Mouse (Mus musculus) heart, embryonic 15.5 days (tissue): ENCODE data around the gene Bcan. TPM values are rescaled to one million over a fixed set of nuclear protein-coding genes. Genes with fewer than 3 reads are reported as not detected.
A peak's percentile ranks its signal among the peaks of the same experiment; 100 is the strongest.

Experiments used
- ATAC-seq: fragments of 200-750 bp; cut with Nextera tagmentation; replicated peaks from 2 replicates; pipeline ENCODE4 v1.8.0; 2017; ENCODE audit warnings: low read depth, moderate TSS enrichment; ENCODE audit not compliant: insufficient number of reproducible peaks, insufficient read depth, low FRiP score
- H3K27ac ChIP-seq: fragments of 300-500 bp; sonication (generic); 2 replicates; pipeline ENCODE4 v1.5.1; 2015; ENCODE audit warnings: mild to moderate bottlenecking, inconsistent platforms
- H3K27me3 ChIP-seq: fragments of 300-500 bp; sonication (generic); 2 replicates; pipeline ENCODE4 v1.6.1; 2015; ENCODE audit warnings: inconsistent platforms
- H3K36me3 ChIP-seq: fragments of 300-500 bp; sonication (generic); 2 replicates; pipeline ENCODE4 v1.6.1; 2015; ENCODE audit warnings: mild to moderate bottlenecking, inconsistent platforms
- H3K4me1 ChIP-seq: fragments of 300-500 bp; sonication (generic); replicated peaks from 2 replicates; pipeline ENCODE4 v1.6.1; 2015; ENCODE audit warnings: inconsistent platforms
- H3K4me2 ChIP-seq: fragments of 300-500 bp; sonication (generic); 2 replicates; pipeline ENCODE4 v1.6.1; 2015; ENCODE audit warnings: inconsistent platforms, mild to moderate bottlenecking, moderate library complexity
- H3K4me3 ChIP-seq: fragments of 300-500 bp; sonication (generic); 2 replicates; pipeline ENCODE4 v1.5.1; 2015; ENCODE audit warnings: mild to moderate bottlenecking, inconsistent platforms
- H3K9ac ChIP-seq: fragments of 300-500 bp; sonication (generic); 2 replicates; pipeline ENCODE4 v1.6.1; 2015; ENCODE audit warnings: mild to moderate bottlenecking, inconsistent platforms
- H3K9me3 ChIP-seq: fragments of 300-500 bp; sonication (generic); replicated peaks from 2 replicates; pipeline ENCODE4 v1.6.1; 2016; ENCODE audit warnings: inconsistent platforms
- WGBS: fragments of 180-500 bp; shearing (Covaris S2); methylation state at CpG from one replicate; pipeline ENCODE4 v1.1.7; 2015; ENCODE audit warnings: mixed read lengths; 5-methylcytosine and 5-hydroxymethylcytosine counted together
- polyA plus RNA-seq: library from polyadenylated mRNA; unstranded; fragments of >200 nt; fragmentation: Nextera tagmentation; extraction: Ambion mirVana; gene quantifications from 2 replicates; pipeline ENCODE4 v1.2.1, GENCODE M21; 2015

The Bcan gene
- polyA plus RNA-seq, 1 experiment from 2014 or later = 0.34 TPM

- peaks cover 20% of the 10 kb centered on the region for H3K4me1 ChIP-seq
- H3K36me3 ChIP-seq = no peaks in the 10 kb centered on the region
- no peak overlapping the region for H3K27ac ChIP-seq
- no peak overlapping the region for H3K9ac ChIP-seq
- H3K9me3 ChIP-seq = no peaks in the 10 kb centered on the region
- WGBS = 28% methylated on average over 11 of the region's 11 CpGs
- ATAC-seq = no peak
- H3K4me2 ChIP-seq = no peak overlapping the region
- peaks cover 100% of the 10 kb centered on the region for H3K27me3 ChIP-seq
- no peak overlapping the region for H3K4me3 ChIP-seq
These were observed 4.7 kb downstream of the Bcan start for GRCm38 (mm10) chr3:87995331-87995730.

- Histone ChIP-seq H3K27me3 (peaks cover 100% of the 10 kb centered on the region), H3K9ac (no peak overlapping the region), H3K4me3 (no peak overlapping the region), H3K4me2 (no peak overlapping the region), H3K36me3 (no peaks in the 10 kb centered on the region), H3K9me3 (no peaks in the 10 kb centered on the region), H3K27ac (no peak overlapping the region), H3K4me1 (peaks cover 12% of the 10 kb centered on the region)
- ATAC-seq = no peak
- WGBS = 2% methylated on average over 6 of the region's 6 CpGs
These were observed 6.6 kb downstream of the Bcan start for GRCm38 (mm10) chr3:87993436-87993835.

DNA sequence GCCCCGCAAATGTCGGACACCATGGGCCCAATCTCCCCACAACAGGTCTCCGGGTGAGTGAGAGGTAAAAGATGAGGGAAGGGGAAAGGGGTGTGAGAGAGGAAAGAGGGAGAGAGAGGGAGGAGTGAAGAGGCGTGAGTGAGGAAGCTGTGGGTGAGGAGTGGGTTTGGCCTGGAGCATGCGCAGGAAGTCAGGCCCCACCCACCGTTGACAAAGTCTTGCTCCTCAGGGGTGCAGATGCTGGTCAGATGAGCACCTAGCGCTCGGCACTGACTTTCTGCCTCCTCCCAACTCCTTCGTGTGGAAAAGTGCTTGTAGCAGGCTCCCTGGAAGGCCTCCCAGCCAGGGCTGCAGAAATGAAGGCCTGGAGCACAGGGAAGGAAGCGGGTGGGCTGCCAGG is 10.1 kb downstream of the Bcan start:
- no peak for ATAC-seq
- Histone ChIP-seq H3K4me1 (peaks cover 32% of the 10 kb centered on the region), H3K27me3 (peaks cover 66% of the 10 kb centered on the region), H3K4me2 (no peak overlapping the region), H3K9ac (no peak overlapping the region), H3K4me3 (no peak overlapping the region), H3K9me3 (no peaks in the 10 kb centered on the region), H3K36me3 (no peaks in the 10 kb centered on the region), H3K27ac (no peak overlapping the region)
- 30% methylated on average over 10 of the region's 10 CpGs for WGBS

DNA sequence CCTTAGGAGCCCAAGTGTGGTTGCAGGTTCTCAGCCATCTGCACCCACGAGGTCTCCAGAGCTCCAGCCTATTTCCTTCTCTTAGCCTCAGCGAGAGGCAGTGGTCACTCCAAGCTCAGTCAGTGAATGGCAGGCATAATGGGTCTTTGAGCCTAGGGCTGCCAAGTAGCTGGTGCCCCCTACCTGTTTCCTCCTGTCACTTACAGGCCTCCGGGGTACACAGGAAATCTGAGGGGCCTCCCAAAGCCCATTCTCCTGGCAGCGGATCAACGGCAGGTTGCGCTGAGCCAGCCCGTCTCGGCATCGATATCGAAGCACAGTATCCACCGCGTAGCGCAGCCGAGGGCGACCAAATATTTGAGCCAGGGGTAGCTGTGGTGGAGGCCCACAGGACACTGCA is 12.0 kb downstream of the Bcan start:
- no peak overlapping the region for H3K27ac ChIP-seq
- H3K9me3 ChIP-seq = no peaks in the 10 kb centered on the region
- 6% methylated on average over 15 of the region's 15 CpGs for WGBS
- H3K27me3 ChIP-seq = peaks cover 47% of the 10 kb centered on the region
- ATAC-seq = no peak
- H3K4me3 ChIP-seq = peak overlapping the region; percentile 43
- no peaks in the 10 kb centered on the region for H3K36me3 ChIP-seq
- peaks cover 49% of the 10 kb centered on the region for H3K4me1 ChIP-seq
- H3K9ac ChIP-seq = peak overlapping the region; percentile 20; the same call in 1 of the 2 replicates
- H3K4me2 ChIP-seq = peak overlapping the region; percentile 70

DNA sequence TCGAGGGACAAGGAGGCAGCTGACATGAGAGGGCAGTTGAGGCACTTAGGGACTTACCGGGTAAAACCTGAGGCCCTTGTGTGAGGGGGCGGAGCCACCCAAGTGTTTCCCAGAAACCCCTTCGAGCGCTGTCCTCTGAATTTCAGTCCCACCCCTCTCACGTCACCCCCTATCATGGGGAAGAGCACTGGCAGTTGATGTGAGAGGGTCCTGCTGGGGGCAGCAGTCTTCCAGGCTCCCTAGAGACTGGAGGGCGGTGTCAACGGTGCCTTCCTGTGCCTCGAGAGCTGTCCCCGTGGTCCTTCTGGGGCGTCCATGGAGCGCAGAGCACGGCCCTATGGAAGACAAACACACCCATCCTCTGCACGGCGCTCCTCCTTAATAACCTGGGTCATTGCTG is 12.4 kb downstream of the Bcan start:
- peak overlapping the region; percentile 20; the same call in 1 of the 2 replicates for H3K9ac ChIP-seq
- H3K27ac ChIP-seq = no peak overlapping the region; the same call in 1 of the 2 replicates
- WGBS = 2% methylated on average over 15 of the region's 15 CpGs
- peaks cover 43% of the 10 kb centered on the region for H3K27me3 ChIP-seq
- H3K4me2 ChIP-seq = peak overlapping the region; percentile 70
- no peaks in the 10 kb centered on the region for H3K36me3 ChIP-seq
- peak overlapping the region; percentile 43 for H3K4me3 ChIP-seq
- peaks cover 53% of the 10 kb centered on the region for H3K4me1 ChIP-seq
- peak; percentile 27; the same call in 1 of the 2 replicates for ATAC-seq
- H3K9me3 ChIP-seq = no peaks in the 10 kb centered on the region

GRCm38 (mm10) chr3:87986868-87987267 is 13.2 kb downstream of the Bcan start:
- Histone ChIP-seq H3K4me3 (peak overlapping the region; percentile 43), H3K9me3 (no peaks in the 10 kb centered on the region), H3K4me1 (peaks cover 61% of the 10 kb centered on the region), H3K27me3 (peaks cover 35% of the 10 kb centered on the region), H3K27ac (peak overlapping the region; percentile 72; the same call in 1 of the 2 replicates), H3K36me3 (no peaks in the 10 kb centered on the region), H3K4me2 (peak overlapping the region; percentile 70), H3K9ac (peak overlapping the region; percentile 28; the same call in 1 of the 2 replicates)
- 0% methylated on average over 17 of the region's 17 CpGs for WGBS
- ATAC-seq = peak; percentile 63

- peak overlapping the region; percentile 9; the same call in 1 of the 2 replicates for H3K9ac ChIP-seq
- peak overlapping the region; percentile 72 for H3K27ac ChIP-seq
- no peak overlapping the region for H3K4me3 ChIP-seq
- H3K4me2 ChIP-seq = peak overlapping the region; percentile 70; the same call in 1 of the 2 replicates
- no peaks in the 10 kb centered on the region for H3K9me3 ChIP-seq
- 22% methylated on average over 12 of the region's 12 CpGs for WGBS
- no peaks in the 10 kb centered on the region for H3K36me3 ChIP-seq
- peaks cover 73% of the 10 kb centered on the region for H3K4me1 ChIP-seq
- peaks cover 24% of the 10 kb centered on the region for H3K27me3 ChIP-seq
- ATAC-seq = no peak
These were observed 14.3 kb downstream of the Bcan start for GRCm38 (mm10) chr3:87985505-87986320.

- peak overlapping the region; percentile 22; the same call in 1 of the 2 replicates for H3K9ac ChIP-seq
- 24% methylated on average over 3 of the region's 3 CpGs for WGBS
These were observed 15.9 kb downstream of the Bcan start for GRCm38 (mm10) chr3:87984094-87984493.

DNA sequence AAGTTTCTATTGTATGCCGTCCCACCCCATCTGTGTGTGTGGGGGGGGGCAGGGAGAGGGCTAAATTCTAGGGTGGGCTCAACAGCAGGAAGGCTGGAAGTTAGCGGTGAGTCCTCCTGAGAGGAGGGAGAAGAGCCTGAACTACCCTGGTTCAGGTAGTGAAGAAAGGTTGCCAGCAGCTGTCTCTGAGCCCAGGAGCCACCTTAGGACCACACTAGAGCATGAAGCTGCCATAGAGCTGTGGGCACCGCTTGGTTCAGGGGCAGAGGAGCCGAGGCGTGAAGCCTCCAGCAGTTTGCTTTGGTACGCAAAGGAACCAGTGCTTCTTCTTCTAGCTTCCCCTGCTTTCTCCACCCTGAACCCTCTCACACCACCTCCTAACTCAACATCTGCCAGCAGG is 16.4 kb downstream of the Bcan start:
- Histone ChIP-seq H3K9ac (peak overlapping the region; percentile 22; the same call in 1 of the 2 replicates), H3K27me3 (peaks cover 3% of the 10 kb centered on the region), H3K9me3 (no peaks in the 10 kb centered on the region), H3K4me3 (0 out of 2 replicates have a peak overlapping the region, but pooled peaks have one; percentile 10), H3K4me1 (peaks cover 79% of the 10 kb centered on the region), H3K36me3 (no peaks in the 10 kb centered on the region), H3K27ac (peak overlapping the region; percentile 90), H3K4me2 (peak overlapping the region; percentile 53)
- ATAC-seq = no peak
- WGBS = 48% methylated on average over 6 of the region's 6 CpGs

More at GRCm38 (mm10) chr3:87984094-87984493, 15.9 kb downstream of the Bcan start:
- peak overlapping the region; percentile 90 for H3K27ac ChIP-seq
- H3K4me2 ChIP-seq = no peak overlapping the region
- peaks cover 76% of the 10 kb centered on the region for H3K4me1 ChIP-seq
- no peaks in the 10 kb centered on the region for H3K36me3 ChIP-seq
- no peak for ATAC-seq
- no peak overlapping the region for H3K4me3 ChIP-seq
- H3K9me3 ChIP-seq = no peaks in the 10 kb centered on the region
- peaks cover 8% of the 10 kb centered on the region for H3K27me3 ChIP-seq

DNA sequence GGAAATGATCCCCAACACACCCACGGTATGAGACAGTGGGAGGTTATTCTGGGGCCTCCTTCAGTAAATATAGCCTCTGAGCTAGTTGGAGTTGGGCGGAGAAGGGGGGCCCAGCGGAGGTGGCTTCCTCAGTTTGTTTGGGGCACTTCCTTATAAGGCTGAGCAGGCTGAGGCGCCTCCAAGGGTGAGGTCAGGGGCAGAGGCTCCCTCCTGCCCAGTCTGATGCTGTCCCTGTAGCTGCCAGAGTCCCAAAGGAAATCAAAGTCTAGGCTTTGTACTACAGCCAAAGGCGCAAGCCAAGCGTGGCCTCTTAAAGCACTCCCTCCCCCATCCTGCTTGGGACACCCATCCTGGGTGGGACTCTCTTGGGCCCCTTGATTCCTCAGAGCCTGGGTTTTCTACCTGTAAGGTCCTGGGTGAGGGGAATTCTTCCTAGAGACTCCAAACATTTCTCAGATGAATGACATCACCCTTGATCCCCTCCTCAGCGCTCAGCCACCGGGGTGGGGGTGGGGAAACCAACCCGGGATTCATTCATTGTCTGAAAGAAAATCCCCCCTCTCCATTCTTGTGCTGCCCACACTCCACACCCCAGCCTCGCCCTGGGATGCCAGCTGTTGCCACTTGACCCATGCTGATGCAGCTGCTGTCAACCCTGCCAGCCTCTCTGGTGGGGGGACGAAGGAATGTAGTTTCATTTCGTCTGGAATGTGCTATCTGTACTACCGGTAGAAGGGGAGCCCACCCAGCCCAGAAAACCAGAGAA is 17.0 kb downstream of the Bcan start:
- WGBS = 8% methylated on average over 13 of the region's 13 CpGs
- peak overlapping the region; percentile 53 for H3K4me2 ChIP-seq
- ATAC-seq = peak; percentile 68
- no peaks in the 10 kb centered on the region for H3K36me3 ChIP-seq
- H3K27me3 ChIP-seq = no peaks in the 10 kb centered on the region
- 0 out of 2 replicates have a peak overlapping the region, but pooled peaks have one; percentile 10 for H3K4me3 ChIP-seq
- H3K27ac ChIP-seq = peak overlapping the region; percentile 90
- H3K9ac ChIP-seq = peak overlapping the region; percentile 35; the same call in 1 of the 2 replicates
- no peaks in the 10 kb centered on the region for H3K9me3 ChIP-seq
- peaks cover 81% of the 10 kb centered on the region for H3K4me1 ChIP-seq
